Mouse (Mus musculus): ENCODE results near the gene Nup62.

DNA sequence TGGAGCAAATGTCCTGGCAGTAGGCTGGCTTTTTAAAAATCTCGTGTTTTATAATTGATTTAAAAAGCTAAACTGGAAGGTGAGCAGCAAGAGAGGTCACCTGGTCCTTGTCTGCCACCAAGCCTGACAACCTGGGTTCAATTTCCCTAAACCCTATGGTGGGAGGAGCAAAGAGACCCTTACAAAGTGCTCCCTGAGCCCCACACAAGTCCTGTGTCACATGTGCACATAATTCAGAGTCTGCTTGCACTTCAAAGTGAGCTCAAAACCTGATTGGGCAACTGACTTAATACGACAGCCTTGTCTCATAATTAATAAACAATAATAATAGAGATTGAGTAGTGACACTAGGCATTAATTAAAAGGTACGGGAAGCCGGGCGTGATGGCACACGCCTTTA lies 54.7 kb downstream of the Nup62 start:
- TF ChIP-seq CTCF (IDR thresholded peaks at IDR 0.05; ENCODE audit: low read depth, low read length) (no peak), POLR2A (IDR thresholded peaks at IDR 0.05; ENCODE audit: borderline replicate concordance, low read depth, low read length) (no peak)
